Mouse (Mus musculus) right cerebral cortex, postnatal 25 days (tissue): Measurements from ENCODE around the gene Yeats2.
"Not testable (repeated sequence)": the region's sequence is repeated elsewhere in the genome, so short reads cannot be mapped to it uniquely, and the experiment has no call there.

ENCODE experiments used
- DNase-seq: peaks from one replicate; pipeline ENCODE4 v3.0.0; 2022

Yeats2 gene

GRCm38 (mm10) chr16:20140772-20141531 is at the start of gene Yeats2:
Yeats2 (plus strand) TSS chr16:20141063.
- peak; percentile 87 for DNase-seq

GRCm38 (mm10) chr16:20095966-20096365 is 44.9 kb upstream of the Yeats2 start:
- no peak for DNase-seq

GRCm38 (mm10) chr16:20097069-20097710 is 43.7 kb upstream of the Yeats2 start, which contains the start of gene Klhl24:
Klhl24 (plus strand) TSS chr16:20097542.
- peak; percentile 92 for DNase-seq

GRCm38 (mm10) chr16:20097711-20098374 is 43.0 kb upstream of the Yeats2 start:
- peak; percentile 90 for DNase-seq

GRCm38 (mm10) chr16:20098375-20098727 is 42.5 kb upstream of the Yeats2 start:
- DNase-seq: no peak

GRCm38 (mm10) chr16:20098866-20099629 is 41.8 kb upstream of the Yeats2 start:
- DNase-seq: no peak

- DNase-seq: no peak
These were observed 33.9 kb upstream of the Yeats2 start for GRCm38 (mm10) chr16:20106996-20107395.

- DNase-seq: no peak
These were observed 31.9 kb upstream of the Yeats2 start for GRCm38 (mm10) chr16:20108961-20109360.

GRCm38 (mm10) chr16:20112649-20113048 is 28.2 kb upstream of the Yeats2 start:
- no peak for DNase-seq

GRCm38 (mm10) chr16:20116069-20116468 is 24.8 kb upstream of the Yeats2 start:
- no peak for DNase-seq

GRCm38 (mm10) chr16:20126319-20126883 is 14.5 kb upstream of the Yeats2 start:
- DNase-seq: not testable (repeated sequence)

GRCm38 (mm10) chr16:20130397-20130796 is 10.5 kb upstream of the Yeats2 start:
- no peak for DNase-seq

GRCm38 (mm10) chr16:20144568-20144967 is 3.7 kb downstream of the Yeats2 start:
- DNase-seq: no peak

GRCm38 (mm10) chr16:20151991-20152390 is 11.1 kb downstream of the Yeats2 start:
- DNase-seq: no peak

- DNase-seq: no peak
These were observed 12.9 kb downstream of the Yeats2 start for GRCm38 (mm10) chr16:20153742-20154141.

- DNase-seq: no peak
These were observed 19.3 kb downstream of the Yeats2 start for GRCm38 (mm10) chr16:20160130-20160529.

- DNase-seq: no peak
These were observed 28.2 kb downstream of the Yeats2 start for GRCm38 (mm10) chr16:20169071-20169470.

GRCm38 (mm10) chr16:20169471-20170106 is 28.7 kb downstream of the Yeats2 start:
- DNase-seq: no peak

GRCm38 (mm10) chr16:20179406-20180175 is 38.7 kb downstream of the Yeats2 start:
- DNase-seq: no peak

GRCm38 (mm10) chr16:20185368-20185767 is 44.5 kb downstream of the Yeats2 start:
- no peak for DNase-seq

GRCm38 (mm10) chr16:20191161-20191882 is 50.5 kb downstream of the Yeats2 start:
- DNase-seq: no peak
